Mouse (Mus musculus) frontal cortex, postnatal 36 days (tissue): ENCODE results near the gene Naa15.
"Not testable (repeated sequence)": the region's sequence is repeated elsewhere in the genome, so short reads cannot be mapped to it uniquely, and the experiment has no call there.

Experiments used
- DNase-seq, 2 experiments: peaks; one replicate each; pipeline ENCODE4 v3.0.0; 2022; ENCODE audit warnings: low spot score in 2 of 2

Naa15 gene

GRCm38 (mm10) chr3:51393651-51394050 lies 21.3 kb upstream of the Naa15 start:
- DNase-seq, result no peak

- DNase-seq, result no peak
These were observed 20.1 kb upstream of the Naa15 start for GRCm38 (mm10) chr3:51394881-51395280.

GRCm38 (mm10) chr3:51395461-51396145 lies 19.3 kb upstream of the Naa15 start:
- DNase-seq, result no peak

DNA sequence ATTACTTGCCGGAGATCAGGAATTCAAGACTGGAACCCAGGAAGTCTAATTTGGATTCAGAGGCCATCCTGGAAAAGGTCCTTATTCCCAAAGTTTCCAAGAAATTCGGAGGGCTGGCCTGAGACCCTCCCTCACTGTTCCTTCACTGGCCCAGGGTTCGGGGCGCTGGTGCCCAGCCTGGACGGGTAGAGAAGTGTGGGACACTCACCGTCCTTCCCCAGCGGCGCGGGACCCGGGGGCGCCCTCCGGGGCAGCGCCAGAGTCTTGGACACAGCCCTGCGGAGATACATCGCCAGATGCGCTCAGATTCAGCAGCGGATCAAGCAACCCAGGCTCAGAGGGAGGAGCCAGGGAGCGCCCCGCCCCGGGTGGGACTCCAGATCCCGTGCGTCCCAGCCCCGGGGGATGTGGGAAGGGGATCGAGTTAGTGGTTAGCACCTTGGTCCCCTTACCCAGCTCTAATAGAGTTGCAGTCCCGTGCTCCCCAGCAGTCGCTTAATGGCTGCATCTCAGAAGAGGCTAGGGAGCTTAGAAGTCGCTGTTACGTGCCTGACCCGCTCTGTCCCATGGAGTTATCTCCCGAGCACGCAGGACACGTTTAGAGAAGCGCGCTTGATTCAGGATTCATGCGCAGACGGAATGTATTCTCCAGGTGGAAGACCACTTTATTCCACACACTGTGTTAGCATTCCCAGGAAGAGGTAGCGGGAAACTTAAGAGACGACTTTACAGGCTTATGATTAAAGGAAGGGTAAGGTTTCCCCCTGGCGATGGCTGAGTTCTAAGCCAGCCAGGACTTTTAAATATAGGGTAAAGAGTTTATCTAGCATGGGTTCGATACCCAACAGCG lies 18.5 kb upstream of the Naa15 start, which contains the start of gene Mgarp:
Gene Mgarp (minus strand): TSS at position 520 of the 850 bp plus-strand sequence.
- DNase-seq, result no peak

DNA sequence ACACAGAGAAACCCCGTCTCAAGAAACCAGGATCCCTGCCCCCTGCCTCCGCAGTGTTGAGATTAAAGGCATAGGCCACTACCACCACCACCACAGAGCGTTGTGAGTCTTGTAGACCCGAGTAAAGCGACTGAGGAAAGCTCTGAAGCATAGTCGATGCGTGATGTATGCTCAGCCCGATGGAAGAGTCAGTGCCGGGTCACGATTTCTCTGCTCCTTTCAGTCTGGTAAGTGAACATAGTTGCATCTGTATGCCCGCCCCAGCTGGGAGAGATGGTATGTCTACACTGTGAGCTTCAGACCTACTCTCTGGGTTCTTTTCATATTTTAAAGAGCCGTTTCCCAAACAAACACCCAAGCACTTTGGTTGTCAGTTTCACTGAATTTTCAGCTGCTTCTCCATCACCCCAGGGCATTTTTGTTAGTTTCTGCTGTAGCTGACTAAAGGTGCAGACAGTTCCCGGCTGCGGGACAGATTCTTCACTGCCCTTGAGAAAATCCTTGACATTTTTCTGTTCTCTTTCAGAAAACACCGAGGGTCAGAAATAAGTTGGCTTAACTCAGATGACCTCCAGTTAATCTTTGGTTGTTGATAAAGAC lies 17.1 kb upstream of the Naa15 start:
- DNase-seq, result no peak

GRCm38 (mm10) chr3:51398667-51399066 lies 16.3 kb upstream of the Naa15 start:
- DNase-seq, result no peak

DNA sequence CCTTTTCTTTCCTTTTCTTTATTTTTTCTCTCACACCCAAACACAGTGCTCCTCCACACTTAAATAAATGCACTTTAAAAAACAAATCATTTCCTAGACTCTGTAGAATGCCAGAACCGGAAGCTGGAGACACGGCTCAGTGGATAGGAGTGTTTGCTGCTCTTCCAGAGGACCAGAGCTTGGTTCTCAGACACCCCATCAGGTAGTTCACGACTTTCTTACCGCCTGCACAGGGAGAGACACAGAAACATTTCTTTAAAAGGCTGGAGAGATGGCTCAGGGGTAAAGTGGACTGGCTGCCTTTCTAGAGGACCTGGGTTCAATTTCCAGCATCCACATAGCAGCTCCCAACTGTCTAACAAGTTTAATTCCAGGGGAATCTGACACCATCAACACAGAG lies 15.4 kb upstream of the Naa15 start:
- no peak for DNase-seq

DNA sequence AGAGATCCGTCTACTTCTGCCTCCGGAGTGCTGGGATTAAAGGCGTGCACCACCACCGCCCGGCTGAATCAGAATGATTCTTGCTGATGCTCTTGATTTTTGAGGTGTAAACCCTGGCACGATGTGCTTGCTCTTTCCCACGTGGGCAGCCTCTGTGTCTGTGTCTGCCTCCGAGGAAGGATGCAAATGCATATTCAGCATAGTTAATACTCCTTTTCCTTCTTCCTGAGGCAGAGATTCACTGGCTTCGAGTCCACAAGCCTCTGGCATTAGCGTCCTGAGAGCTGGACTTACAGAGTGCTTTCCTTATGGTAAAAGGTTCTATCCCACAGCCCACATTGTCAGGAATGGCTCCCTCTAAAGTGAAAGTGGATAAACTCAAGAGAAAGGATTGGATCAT lies 14.3 kb upstream of the Naa15 start:
- DNase-seq, result peak in 1 of 2 experiments; percentile 11

DNA sequence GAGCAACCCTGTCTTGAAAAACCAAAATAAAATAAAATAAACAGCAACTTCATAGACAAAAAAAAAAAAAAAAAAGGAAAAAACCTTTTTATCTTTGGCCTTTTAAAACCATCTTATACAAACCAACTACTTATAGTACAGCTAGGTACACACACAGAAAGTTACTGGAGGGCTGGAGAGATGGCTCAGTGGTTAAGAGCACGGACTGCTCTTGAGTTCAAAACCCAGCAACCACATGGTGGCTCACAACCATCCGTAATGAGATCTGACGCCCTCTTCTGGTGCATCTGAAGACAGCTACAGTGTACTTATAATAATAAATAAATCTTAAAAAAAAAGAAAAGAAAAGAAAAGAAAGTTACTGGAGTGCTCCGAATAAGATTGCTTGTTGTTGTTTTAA lies 12.9 kb upstream of the Naa15 start:
- not testable (repeated sequence) for DNase-seq

GRCm38 (mm10) chr3:51402628-51403027 lies 12.3 kb upstream of the Naa15 start:
- DNase-seq, result no peak

DNA sequence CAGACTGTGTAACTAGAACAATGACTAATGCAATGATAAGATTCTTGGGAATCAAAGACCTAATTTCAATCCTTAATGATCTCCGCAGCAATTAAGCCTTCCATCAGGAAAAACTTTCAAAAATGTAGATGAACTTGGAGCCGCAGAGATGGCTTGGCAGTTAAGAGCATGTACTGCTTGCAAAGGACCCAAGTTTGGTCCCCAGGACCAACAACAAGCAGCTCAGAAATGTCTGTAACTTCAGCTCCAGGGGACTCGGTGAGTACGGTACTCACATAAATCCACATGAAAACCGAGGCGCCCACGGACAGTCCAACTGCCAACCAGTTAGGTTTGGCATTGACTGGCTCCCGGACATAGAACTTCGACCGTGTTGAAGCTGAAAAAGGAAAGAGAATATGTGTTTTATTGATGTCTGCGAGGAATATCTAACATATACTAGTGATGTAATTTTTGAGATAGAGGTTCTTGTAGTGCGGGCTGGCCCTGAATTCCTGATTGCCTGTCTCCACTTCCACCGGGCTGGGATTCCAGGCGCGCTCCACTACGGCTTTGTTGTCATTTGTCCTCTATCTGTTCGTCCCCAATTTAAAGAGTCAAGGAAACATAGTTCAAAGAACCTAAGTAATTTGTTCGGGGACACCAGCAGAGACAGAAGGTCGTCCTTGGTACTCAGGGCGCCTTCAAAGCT lies 6.9 kb upstream of the Naa15 start:
- peak in 1 of 2 experiments; percentile 36 for DNase-seq

GRCm38 (mm10) chr3:51408561-51409183 lies 6.3 kb upstream of the Naa15 start, which contains the start of gene Ndufc1:
Ndufc1 (minus strand) TSS chr3:51408988.
- peak; percentile 96 to 97 for DNase-seq

GRCm38 (mm10) chr3:51412457-51412856 lies 2.5 kb upstream of the Naa15 start:
- DNase-seq, result no peak

- DNase-seq, result no peak
These were observed 1.7 kb upstream of the Naa15 start for GRCm38 (mm10) chr3:51413276-51413675.

GRCm38 (mm10) chr3:51416073-51416363 lies 1.1 kb downstream of the Naa15 start:
- no peak for DNase-seq

DNA sequence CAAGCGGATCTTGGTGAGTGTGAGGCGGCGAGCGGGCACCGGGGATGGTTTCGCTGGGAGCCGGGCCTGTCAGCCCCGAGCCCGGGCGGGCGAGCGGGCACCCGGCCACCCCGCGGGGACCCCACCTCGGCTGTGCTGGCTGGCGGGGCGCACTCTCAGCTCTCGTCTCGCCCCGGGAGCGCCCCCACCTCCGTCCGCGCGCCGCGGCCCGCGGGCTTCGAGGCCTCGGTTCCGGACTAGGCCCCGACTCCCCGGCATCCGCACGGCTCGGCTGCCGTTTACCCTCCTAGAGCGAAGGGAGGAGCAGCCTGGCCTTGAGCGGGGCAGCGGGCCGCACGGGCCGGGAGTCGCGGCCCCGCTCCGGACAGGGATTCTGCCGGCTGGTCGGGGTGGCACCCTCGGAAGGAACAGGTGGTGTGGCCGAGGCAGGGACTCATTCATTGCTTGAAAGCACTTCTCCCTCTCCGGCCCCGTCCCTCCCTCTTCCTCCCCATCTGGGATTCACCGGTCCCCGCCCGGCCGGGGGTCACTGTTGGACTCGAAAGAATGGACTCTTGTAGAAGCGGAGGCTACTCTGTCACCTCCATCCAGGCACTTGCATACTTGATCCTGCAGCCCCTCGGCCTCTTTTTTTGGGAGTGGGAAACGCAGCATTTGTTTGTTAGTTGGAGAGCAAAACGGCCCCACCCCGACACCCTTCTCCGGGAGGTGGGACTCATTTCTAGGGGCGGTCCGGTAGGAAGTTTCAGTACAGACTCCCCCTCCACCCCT lies 1.6 kb downstream of the Naa15 start:
- peak; percentile 26 to 36 for DNase-seq

DNA sequence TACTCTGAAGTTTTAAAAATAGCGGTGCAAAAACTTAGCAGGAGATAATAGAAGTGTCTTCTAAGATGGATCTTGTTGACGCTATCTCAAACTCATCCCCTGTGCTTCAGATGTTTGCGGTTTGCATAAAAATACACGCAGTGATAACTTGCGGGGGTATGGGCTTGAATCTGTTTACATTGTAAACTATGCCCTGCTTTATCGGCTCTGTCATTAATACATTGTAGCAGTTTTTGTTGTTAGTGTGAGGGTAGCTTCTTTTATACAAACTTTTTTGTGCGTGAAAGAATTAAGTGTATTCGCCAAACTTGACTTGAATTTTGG lies 2.1 kb downstream of the Naa15 start:
- no peak for DNase-seq

DNA sequence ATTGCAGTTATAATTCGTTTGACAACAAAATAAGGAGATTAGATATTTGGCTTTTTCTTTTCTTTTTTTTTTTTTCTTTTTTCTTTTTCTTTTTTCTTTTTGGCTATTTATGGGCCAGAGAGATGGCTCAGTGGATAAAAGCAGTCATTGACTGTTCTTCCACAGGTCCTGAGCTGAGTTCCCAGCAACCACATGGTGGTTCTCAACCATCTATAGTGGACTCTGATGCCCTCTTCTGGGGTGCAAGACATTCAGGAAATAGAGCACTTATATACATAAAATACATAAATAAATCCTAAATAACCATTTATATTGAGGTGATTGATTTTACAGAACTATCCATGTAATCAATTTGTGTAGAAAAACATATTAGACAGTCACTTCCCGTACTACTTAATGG lies 2.5 kb downstream of the Naa15 start:
- no peak for DNase-seq

- DNase-seq, result no peak
These were observed 3.0 kb downstream of the Naa15 start for GRCm38 (mm10) chr3:51417966-51418365.

DNA sequence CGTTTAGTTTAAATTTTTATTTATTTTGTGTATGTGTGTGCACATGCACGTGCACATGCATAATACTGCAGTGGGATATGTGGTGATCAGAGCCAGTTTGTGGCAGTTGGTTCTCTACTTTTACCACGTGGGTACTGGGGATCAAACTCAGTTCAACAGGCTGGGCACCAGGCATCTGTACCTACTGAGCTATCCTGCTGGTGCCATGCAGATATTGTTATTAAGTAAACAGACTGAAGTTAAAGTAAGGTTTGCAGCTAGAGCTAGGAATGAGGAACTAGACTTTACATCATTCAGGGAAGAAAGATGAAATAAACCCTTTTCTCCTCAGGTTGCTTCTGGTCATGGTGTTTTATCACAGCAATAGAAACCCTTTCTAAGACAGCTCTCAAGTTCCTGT lies 7.0 kb downstream of the Naa15 start:
- DNase-seq, result no peak

GRCm38 (mm10) chr3:51425394-51425793 lies 10.4 kb downstream of the Naa15 start:
- DNase-seq, result no peak
